Mouse (Mus musculus): ENCODE data around the gene Ttll7. TPM values are rescaled to one million over a fixed set of nuclear protein-coding genes. Genes with fewer than 3 reads are reported as not detected.

The Ttll7 gene
- total and polyA plus RNA-seq, 3 experiments, result 0.38 TPM; not detected in 2

GRCm38 (mm10) chr3:146900094-146900493, 47.9 kb downstream of the Ttll7 start:
- H3K4me1 ChIP-seq (ENCODE audit: insufficient read depth, low read depth, low read length), result no peaks in the 10 kb centered on the region
- ATAC-seq (ENCODE audit: extremely low read depth, insufficient number of reproducible peaks, low FRiP score, poor library complexity, severe bottlenecking) (no peak), DNase-seq (ENCODE audit: low spot score) (no peak)
- H3K27me3 ChIP-seq (ENCODE audit: insufficient read depth, low read length), result no peaks in the 10 kb centered on the region
- H3K36me3 ChIP-seq (replicated peaks), result no peaks in the 10 kb centered on the region
- no peak overlapping the region for H3K4me3 ChIP-seq (ENCODE audit: low read depth, low read length)
- TF ChIP-seq POLR2AphosphoS5 (IDR thresholded peaks at IDR 0.05; ENCODE audit: insufficient replicate concordance, low read depth, low read length) (no peak), GATA2 (IDR thresholded peaks at IDR 0.05; ENCODE audit: borderline replicate concordance, low read depth, low read length) (no peak), GATA1 (IDR thresholded peaks at IDR 0.05; ENCODE audit: borderline replicate concordance, low read length) (no peak), CTCF (IDR thresholded peaks at IDR 0.05; ENCODE audit: low read depth, low read length) (no peak), TAL1 (conservative IDR thresholded peaks at IDR 0.05; ENCODE audit: low read depth, low read length) (no peak)
- H3K9me3 ChIP-seq (replicated peaks), result no peaks in the 10 kb centered on the region

GRCm38 (mm10) chr3:146901729-146902128, 49.6 kb downstream of the Ttll7 start:
- TF ChIP-seq GATA2 (IDR thresholded peaks at IDR 0.05; ENCODE audit: borderline replicate concordance, low read depth, low read length), result no peak
- no peak for TF ChIP-seq CTCF (IDR thresholded peaks at IDR 0.05; ENCODE audit: low read depth, low read length)
- TF ChIP-seq GATA1 (IDR thresholded peaks at IDR 0.05; ENCODE audit: borderline replicate concordance, low read length), result no peak
- H3K4me1 ChIP-seq (ENCODE audit: insufficient read depth, low read depth, low read length), result no peaks in the 10 kb centered on the region
- ATAC-seq (ENCODE audit: extremely low read depth, insufficient number of reproducible peaks, low FRiP score, poor library complexity, severe bottlenecking), result no peak
- H3K36me3 ChIP-seq (replicated peaks), result no peaks in the 10 kb centered on the region
- no peak for DNase-seq (ENCODE audit: low spot score)
- H3K27me3 ChIP-seq (ENCODE audit: insufficient read depth, low read length), result no peaks in the 10 kb centered on the region
- no peaks in the 10 kb centered on the region for H3K9me3 ChIP-seq (replicated peaks)
- no peak overlapping the region for H3K4me3 ChIP-seq (ENCODE audit: low read depth, low read length)

GRCm38 (mm10) chr3:146905606-146906005, 53.4 kb downstream of the Ttll7 start:
- no peaks in the 10 kb centered on the region for H3K4me1 ChIP-seq (ENCODE audit: insufficient read depth, low read depth, low read length)
- H3K4me3 ChIP-seq (ENCODE audit: low read depth, low read length), result no peak overlapping the region
- no peaks in the 10 kb centered on the region for H3K36me3 ChIP-seq (replicated peaks)
- ATAC-seq (ENCODE audit: extremely low read depth, insufficient number of reproducible peaks, low FRiP score, poor library complexity, severe bottlenecking) (no peak), DNase-seq (ENCODE audit: low spot score) (no peak)
- H3K9me3 ChIP-seq (replicated peaks), result no peaks in the 10 kb centered on the region
- no peaks in the 10 kb centered on the region for H3K27me3 ChIP-seq (ENCODE audit: insufficient read depth, low read length)
- TF ChIP-seq GATA1 (IDR thresholded peaks at IDR 0.05; ENCODE audit: borderline replicate concordance, low read length) (no peak), TAL1 (conservative IDR thresholded peaks at IDR 0.05; ENCODE audit: low read depth, low read length) (no peak), CTCF (IDR thresholded peaks at IDR 0.05; ENCODE audit: low read depth, low read length) (no peak), POLR2AphosphoS5 (IDR thresholded peaks at IDR 0.05; ENCODE audit: insufficient replicate concordance, low read depth, low read length) (no peak), GATA2 (IDR thresholded peaks at IDR 0.05; ENCODE audit: borderline replicate concordance, low read depth, low read length) (no peak)

- ATAC-seq (ENCODE audit: extremely low read depth, insufficient number of reproducible peaks, low FRiP score, poor library complexity, severe bottlenecking), result no peak
- Histone ChIP-seq H3K4me3 (ENCODE audit: low read depth, low read length) (no peak overlapping the region), H3K4me1 (ENCODE audit: insufficient read depth, low read depth, low read length) (no peaks in the 10 kb centered on the region), H3K27me3 (ENCODE audit: insufficient read depth, low read length) (no peaks in the 10 kb centered on the region), H3K9me3 (replicated peaks) (no peaks in the 10 kb centered on the region), H3K36me3 (replicated peaks) (no peaks in the 10 kb centered on the region)
- TF ChIP-seq GATA1 (IDR thresholded peaks at IDR 0.05; ENCODE audit: borderline replicate concordance, low read length), result no peak
- no peak for TF ChIP-seq TAL1 (conservative IDR thresholded peaks at IDR 0.05; ENCODE audit: low read depth, low read length)
- no peak for TF ChIP-seq GATA2 (IDR thresholded peaks at IDR 0.05; ENCODE audit: borderline replicate concordance, low read depth, low read length)
- TF ChIP-seq POLR2AphosphoS5 (IDR thresholded peaks at IDR 0.05; ENCODE audit: insufficient replicate concordance, low read depth, low read length), result no peak
- TF ChIP-seq CTCF (IDR thresholded peaks at IDR 0.05; ENCODE audit: low read depth, low read length), result no peak
- DNase-seq (ENCODE audit: low spot score), result no peak
Measured at GRCm38 (mm10) chr3:146908922-146909321, 56.8 kb downstream of the Ttll7 start.

GRCm38 (mm10) chr3:146913107-146913506, 60.9 kb downstream of the Ttll7 start:
- no peak for ATAC-seq (ENCODE audit: extremely low read depth, insufficient number of reproducible peaks, low FRiP score, poor library complexity, severe bottlenecking)
- no peak for TF ChIP-seq TAL1 (conservative IDR thresholded peaks at IDR 0.05; ENCODE audit: low read depth, low read length)
- Histone ChIP-seq H3K9me3 (replicated peaks) (no peaks in the 10 kb centered on the region), H3K27me3 (ENCODE audit: insufficient read depth, low read length) (no peaks in the 10 kb centered on the region), H3K4me1 (ENCODE audit: insufficient read depth, low read depth, low read length) (no peaks in the 10 kb centered on the region), H3K4me3 (ENCODE audit: low read depth, low read length) (no peak overlapping the region), H3K36me3 (replicated peaks) (no peaks in the 10 kb centered on the region)
- no peak for DNase-seq (ENCODE audit: low spot score)

- Histone ChIP-seq H3K4me1 (ENCODE audit: insufficient read depth, low read depth, low read length) (no peaks in the 10 kb centered on the region), H3K36me3 (replicated peaks) (no peaks in the 10 kb centered on the region), H3K9me3 (replicated peaks) (no peaks in the 10 kb centered on the region), H3K27me3 (ENCODE audit: insufficient read depth, low read length) (no peaks in the 10 kb centered on the region), H3K4me3 (ENCODE audit: low read depth, low read length) (no peak overlapping the region)
- DNase-seq (ENCODE audit: low spot score) (peak; percentile 51), ATAC-seq (ENCODE audit: extremely low read depth, insufficient number of reproducible peaks, low FRiP score, poor library complexity, severe bottlenecking) (peak; percentile 85)
- TF ChIP-seq POLR2AphosphoS5 (IDR thresholded peaks at IDR 0.05; ENCODE audit: insufficient replicate concordance, low read depth, low read length), result no peak
- TF ChIP-seq CTCF (IDR thresholded peaks at IDR 0.05; ENCODE audit: low read depth, low read length), result peak; percentile 62
Measured at GRCm38 (mm10) chr3:146914798-146915197, 62.6 kb downstream of the Ttll7 start.

- no peaks in the 10 kb centered on the region for H3K36me3 ChIP-seq (replicated peaks)
- no peaks in the 10 kb centered on the region for H3K4me1 ChIP-seq (ENCODE audit: insufficient read depth, low read depth, low read length)
- DNase-seq (ENCODE audit: low spot score) (no peak), ATAC-seq (ENCODE audit: extremely low read depth, insufficient number of reproducible peaks, low FRiP score, poor library complexity, severe bottlenecking) (no peak)
- H3K9me3 ChIP-seq (replicated peaks), result no peaks in the 10 kb centered on the region
- no peaks in the 10 kb centered on the region for H3K27me3 ChIP-seq (ENCODE audit: insufficient read depth, low read length)
- no peak for TF ChIP-seq TAL1 (conservative IDR thresholded peaks at IDR 0.05; ENCODE audit: low read depth, low read length)
- no peak for TF ChIP-seq CTCF (IDR thresholded peaks at IDR 0.05; ENCODE audit: low read depth, low read length)
- no peak for TF ChIP-seq POLR2AphosphoS5 (IDR thresholded peaks at IDR 0.05; ENCODE audit: insufficient replicate concordance, low read depth, low read length)
- TF ChIP-seq GATA1 (IDR thresholded peaks at IDR 0.05; ENCODE audit: borderline replicate concordance, low read length), result no peak
- no peak for TF ChIP-seq GATA2 (IDR thresholded peaks at IDR 0.05; ENCODE audit: borderline replicate concordance, low read depth, low read length)
- no peak overlapping the region for H3K4me3 ChIP-seq (ENCODE audit: low read depth, low read length)
Measured at GRCm38 (mm10) chr3:146917891-146918290, 65.7 kb downstream of the Ttll7 start.

Data from G1E (cell line).